Mouse (Mus musculus) testis, adult 2 months (tissue): Measurements from ENCODE around the gene Nudt6.

Source experiments
- CTCF ChIP-seq: fragments of 200-500 bp; IDR thresholded peaks from 2 replicates; pipeline ENCODE4 v1.5.1; 2012; ENCODE audit warnings: low read depth, mild to moderate bottlenecking, inconsistent platforms, low read length, moderate library complexity; ENCODE audit not compliant: control insufficient read depth, insufficient read depth, insufficient replicate concordance
- POLR2A ChIP-seq: fragments of 200-500 bp; IDR thresholded peaks from 2 replicates; pipeline ENCODE4 v1.6.1; 2012; ENCODE audit warnings: low read depth, mild to moderate bottlenecking, inconsistent platforms, low read length, moderate library complexity; ENCODE audit not compliant: control insufficient read depth

GRCm38 (mm10) chr3:37413446-37413845, 6.6 kb downstream of the Nudt6 start:
- no peak; the same call in 1 of the 2 replicates for TF ChIP-seq CTCF
- TF ChIP-seq POLR2A: no peak
